Mouse (Mus musculus) limb, embryonic 14.5 days (tissue): Measurements from ENCODE around the gene Enc1. TPM values are rescaled to one million over a fixed set of nuclear protein-coding genes. Genes with fewer than 3 reads are reported as not detected.

Source experiments
- ATAC-seq: fragments of 200-750 bp; cut with Nextera tagmentation; 2 replicates; pipeline ENCODE4 v1.8.0; 2017; ENCODE audit warnings: low read depth, moderate number of reproducible peaks, moderate TSS enrichment; ENCODE audit not compliant: low FRiP score
- DNase-seq: peaks from one replicate; pipeline ENCODE4 v3.0.0-alpha.2; 2015; ENCODE audit warnings: low spot score
- H3K27ac ChIP-seq: fragments of 300-500 bp; sonication (generic); replicated peaks from 2 replicates; pipeline ENCODE4 v1.5.1; 2014; ENCODE audit warnings: low read depth, mild to moderate bottlenecking, low read length, moderate library complexity, mixed read lengths
- H3K27me3 ChIP-seq: fragments of 300-500 bp; sonication (generic); 2 replicates; pipeline ENCODE4 v1.6.1; 2014; ENCODE audit warnings: low read length, mixed read lengths; ENCODE audit not compliant: control insufficient read depth, insufficient read depth
- H3K36me3 ChIP-seq: fragments of 300-500 bp; sonication (generic); 2 replicates; pipeline ENCODE4 v1.6.1; 2014; ENCODE audit warnings: mild to moderate bottlenecking, low read length, moderate library complexity, mixed read lengths; ENCODE audit not compliant: control insufficient read depth, insufficient read depth
- H3K4me1 ChIP-seq: fragments of 300-500 bp; sonication (generic); 2 replicates; pipeline ENCODE4 v1.6.1; 2014; ENCODE audit warnings: antibody characterized with exemption, low read length, mixed read lengths; ENCODE audit not compliant: control insufficient read depth, insufficient read depth
- H3K4me2 ChIP-seq: fragments of 300-500 bp; sonication (generic); replicated peaks from 2 replicates; pipeline ENCODE4 v1.6.1; 2014; ENCODE audit warnings: low read depth, mild to moderate bottlenecking, low read length, moderate library complexity; ENCODE audit not compliant: severe bottlenecking
- H3K4me3 ChIP-seq: fragments of 300-500 bp; sonication (generic); replicated peaks from 2 replicates; pipeline ENCODE4 v1.5.1; 2014; ENCODE audit warnings: low read length
- H3K9ac ChIP-seq: fragments of 300-500 bp; sonication (generic); 2 replicates; pipeline ENCODE4 v1.6.1; 2014; ENCODE audit warnings: mild to moderate bottlenecking, low read depth, low read length, moderate library complexity; ENCODE audit not compliant: severe bottlenecking
- H3K9me3 ChIP-seq: fragments of 300-500 bp; sonication (generic); 2 replicates; pipeline ENCODE4 v1.6.1; 2016; ENCODE audit warnings: low read length; ENCODE audit not compliant: control insufficient read depth
- POLR2A ChIP-seq: fragments of 200-500 bp; IDR thresholded peaks from 2 replicates; pipeline ENCODE4 v1.8.0; 2012; ENCODE audit warnings: inconsistent platforms, mild to moderate bottlenecking, moderate library complexity, borderline replicate concordance; ENCODE audit not compliant: insufficient read depth, insufficient read length; ENCODE audit errors: extremely low read depth
- WGBS: fragments of 180-500 bp; shearing (Covaris S2); extraction: QIAGEN DNeasy Blood & Tissue Kit; methylation state at CpG from one replicate; pipeline ENCODE4 v1.1.7; 2014; 5-methylcytosine and 5-hydroxymethylcytosine counted together
- polyA plus RNA-seq, 2 experiments: library from polyadenylated mRNA; depleted of rRNA in 1 of 2; stranded (reverse) in 1 of 2; unstranded in 1 of 2; fragments of >200 nt; fragmentation: Nextera tagmentation in 1 of 2; extraction: Ambion mirVana in 1 of 2; gene quantifications; 2 replicates each; pipeline versions ENCODE4 v1.2.1 to v1.2.3; 2012 to 2014

Enc1 gene
- polyA plus RNA-seq, 2 experiments: 8.9 to 33.5 TPM

- H3K36me3 ChIP-seq: peaks cover 72% of the 10 kb centered on the region
- TF ChIP-seq POLR2A: no peak
- 65% methylated on average over 20 of the region's 20 CpGs for WGBS
- H3K4me3 ChIP-seq: no peak overlapping the region
- H3K4me1 ChIP-seq: peaks cover 27% of the 10 kb centered on the region
- H3K27me3 ChIP-seq: no peaks in the 10 kb centered on the region
- H3K9ac ChIP-seq: no peak overlapping the region
- no peaks in the 10 kb centered on the region for H3K9me3 ChIP-seq
- no peak for ATAC-seq
- no peak for DNase-seq
- H3K27ac ChIP-seq: no peak overlapping the region
- H3K4me2 ChIP-seq: no peak overlapping the region
Observed at GRCm38 (mm10) chr13:97250551-97251380, 9.9 kb downstream of the Enc1 start.

GRCm38 (mm10) chr13:97251736-97252135 lies 10.8 kb downstream of the Enc1 start:
- Histone ChIP-seq H3K9me3 (no peaks in the 10 kb centered on the region), H3K4me3 (no peak overlapping the region), H3K36me3 (peaks cover 62% of the 10 kb centered on the region), H3K4me1 (peaks cover 23% of the 10 kb centered on the region), H3K9ac (no peak overlapping the region), H3K4me2 (no peak overlapping the region), H3K27me3 (no peaks in the 10 kb centered on the region), H3K27ac (no peak overlapping the region)
- ATAC-seq: no peak
- no peak for TF ChIP-seq POLR2A
- 75% methylated on average over 7 of the region's 7 CpGs for WGBS
- DNase-seq: no peak

GRCm38 (mm10) chr13:97252469-97252868 lies 11.6 kb downstream of the Enc1 start:
- H3K27ac ChIP-seq: no peak overlapping the region

GRCm38 (mm10) chr13:97253418-97253981 lies 12.6 kb downstream of the Enc1 start:
- Histone ChIP-seq H3K27ac (no peak overlapping the region), H3K4me1 (peaks cover 12% of the 10 kb centered on the region), H3K4me2 (no peak overlapping the region), H3K36me3 (peaks cover 44% of the 10 kb centered on the region), H3K9me3 (no peaks in the 10 kb centered on the region), H3K9ac (no peak overlapping the region), H3K4me3 (no peak overlapping the region), H3K27me3 (no peaks in the 10 kb centered on the region)
- no peak for DNase-seq
- ATAC-seq: no peak
- WGBS: 75% methylated on average over 6 of the region's 6 CpGs
- TF ChIP-seq POLR2A: no peak

More at GRCm38 (mm10) chr13:97252469-97252868, 11.6 kb downstream of the Enc1 start:
- Histone ChIP-seq H3K4me1 (peaks cover 22% of the 10 kb centered on the region), H3K9ac (no peak overlapping the region), H3K4me3 (no peak overlapping the region), H3K27me3 (no peaks in the 10 kb centered on the region), H3K4me2 (no peak overlapping the region), H3K36me3 (peaks cover 55% of the 10 kb centered on the region), H3K9me3 (no peaks in the 10 kb centered on the region)
- ATAC-seq: no peak
- no peak for TF ChIP-seq POLR2A
- WGBS: 72% methylated on average over 7 of the region's 7 CpGs
- DNase-seq: no peak

- ATAC-seq (no peak), DNase-seq (no peak)
- Histone ChIP-seq H3K9me3 (no peaks in the 10 kb centered on the region), H3K4me2 (no peak overlapping the region), H3K27me3 (no peaks in the 10 kb centered on the region), H3K4me3 (no peak overlapping the region), H3K36me3 (peaks cover 39% of the 10 kb centered on the region), H3K9ac (no peak overlapping the region), H3K4me1 (peaks cover 7% of the 10 kb centered on the region), H3K27ac (no peak overlapping the region)
- no peak for TF ChIP-seq POLR2A
- 92% methylated on average over 5 of the region's 5 CpGs for WGBS
Observed at GRCm38 (mm10) chr13:97253994-97254393, 13.1 kb downstream of the Enc1 start.
